Mouse (Mus musculus): ENCODE results near the gene Tusc2. TPM values are rescaled to one million over a fixed set of nuclear protein-coding genes. Genes with fewer than 3 reads are reported as not detected.

The Tusc2 gene
- polyA plus RNA-seq, 1 experiment from 2014 or later, result 96.7 TPM

DNA sequence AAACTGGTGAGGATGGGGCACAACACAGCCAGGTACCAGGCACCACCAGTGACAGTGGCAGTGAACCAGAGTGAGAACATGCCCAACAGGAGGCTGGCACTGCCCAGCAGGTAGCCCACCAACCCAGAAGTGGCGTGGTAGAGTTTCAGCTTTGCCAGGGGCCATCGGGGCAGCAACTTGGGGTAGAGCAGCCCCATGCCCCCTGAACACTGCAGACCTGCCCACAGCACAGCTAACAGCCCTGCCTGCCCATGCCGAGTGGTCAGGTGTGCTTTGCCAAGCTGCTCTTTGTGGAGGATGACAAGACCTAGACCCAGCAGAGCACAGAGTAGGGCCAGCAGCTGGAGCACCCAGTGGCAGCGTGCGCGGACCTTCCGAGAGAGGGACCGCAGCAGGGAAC, 23.1 kb upstream of the Tusc2 start:
- no peaks in the 10 kb centered on the region for H3K9me3 ChIP-seq
- no peak overlapping the region for H3K9ac ChIP-seq (replicated peaks)
- no peak overlapping the region for H3K4me3 ChIP-seq
- peaks cover 50% of the 10 kb centered on the region for H3K4me1 ChIP-seq
- no peaks in the 10 kb centered on the region for H3K27me3 ChIP-seq
- H3K27ac ChIP-seq (replicated peaks), result no peak overlapping the region
- ATAC-seq (replicated peaks), result no peak
- H3K36me3 ChIP-seq, result peaks cover 44% of the 10 kb centered on the region
- WGBS, result 93% methylated on average over 8 of the region's 8 CpGs
- H3K4me2 ChIP-seq (replicated peaks), result no peak overlapping the region

DNA sequence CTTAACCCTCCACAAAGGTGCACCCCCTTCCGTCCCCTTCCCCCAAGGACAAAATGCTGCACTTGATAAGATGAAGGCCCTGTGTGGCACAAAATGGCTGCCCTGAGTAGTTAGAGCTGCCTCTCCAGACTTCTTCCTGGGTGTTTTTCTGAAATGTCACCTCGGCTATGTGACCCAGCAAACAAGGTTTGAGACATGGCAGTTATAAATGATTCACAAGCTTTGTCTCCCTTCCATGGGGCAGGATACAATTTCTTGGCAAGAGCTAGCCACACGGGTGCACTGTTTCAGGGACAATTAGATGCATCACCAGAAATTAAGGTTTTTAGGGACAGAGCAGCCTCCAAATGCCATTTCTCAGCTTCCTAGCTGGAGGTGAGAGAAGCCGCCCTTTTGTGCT, 22.6 kb upstream of the Tusc2 start:
- WGBS, result 79% methylated on average over 4 of the region's 4 CpGs
- no peak overlapping the region for H3K27ac ChIP-seq (replicated peaks)
- H3K9ac ChIP-seq (replicated peaks), result no peak overlapping the region; the same call in 1 of the 2 replicates
- 0 out of 2 replicates have a peak overlapping the region, but pooled peaks have one; percentile 89 for H3K4me3 ChIP-seq
- H3K27me3 ChIP-seq, result no peaks in the 10 kb centered on the region
- H3K9me3 ChIP-seq, result no peaks in the 10 kb centered on the region
- ATAC-seq (replicated peaks), result no peak
- peaks cover 46% of the 10 kb centered on the region for H3K36me3 ChIP-seq
- H3K4me1 ChIP-seq, result peaks cover 48% of the 10 kb centered on the region
- peak overlapping the region; percentile 77; the same call in 1 of the 2 replicates for H3K4me2 ChIP-seq (replicated peaks)

DNA sequence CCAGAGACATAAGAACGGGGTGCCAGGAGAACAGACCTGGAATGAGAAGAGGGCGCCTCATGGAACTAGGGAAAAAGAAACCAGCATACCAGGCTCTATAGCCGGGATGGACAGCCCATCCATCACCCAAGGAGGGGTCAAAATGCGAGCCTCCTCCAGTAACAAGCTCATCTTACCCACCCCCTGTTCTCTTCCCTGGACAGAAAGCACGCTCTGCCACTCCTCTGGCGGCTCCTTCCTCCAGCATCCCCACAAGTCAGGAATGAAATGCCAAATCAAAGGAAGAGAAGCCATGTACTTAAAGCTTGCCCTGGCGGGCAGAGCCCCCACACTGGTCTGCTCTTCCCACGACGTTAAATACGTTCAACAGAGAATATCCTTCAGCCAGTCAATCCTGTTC, 22.1 kb upstream of the Tusc2 start:
- Histone ChIP-seq H3K9me3 (no peaks in the 10 kb centered on the region), H3K27me3 (no peaks in the 10 kb centered on the region), H3K4me2 (replicated peaks) (peak overlapping the region; percentile 77), H3K36me3 (peaks cover 46% of the 10 kb centered on the region), H3K4me3 (peak overlapping the region; percentile 89), H3K4me1 (peaks cover 46% of the 10 kb centered on the region), H3K27ac (replicated peaks) (no peak overlapping the region; the same call in 1 of the 2 replicates), H3K9ac (replicated peaks) (peak overlapping the region; percentile 65)
- 35% methylated on average over 10 of the region's 10 CpGs for WGBS
- ATAC-seq (replicated peaks), result no peak

DNA sequence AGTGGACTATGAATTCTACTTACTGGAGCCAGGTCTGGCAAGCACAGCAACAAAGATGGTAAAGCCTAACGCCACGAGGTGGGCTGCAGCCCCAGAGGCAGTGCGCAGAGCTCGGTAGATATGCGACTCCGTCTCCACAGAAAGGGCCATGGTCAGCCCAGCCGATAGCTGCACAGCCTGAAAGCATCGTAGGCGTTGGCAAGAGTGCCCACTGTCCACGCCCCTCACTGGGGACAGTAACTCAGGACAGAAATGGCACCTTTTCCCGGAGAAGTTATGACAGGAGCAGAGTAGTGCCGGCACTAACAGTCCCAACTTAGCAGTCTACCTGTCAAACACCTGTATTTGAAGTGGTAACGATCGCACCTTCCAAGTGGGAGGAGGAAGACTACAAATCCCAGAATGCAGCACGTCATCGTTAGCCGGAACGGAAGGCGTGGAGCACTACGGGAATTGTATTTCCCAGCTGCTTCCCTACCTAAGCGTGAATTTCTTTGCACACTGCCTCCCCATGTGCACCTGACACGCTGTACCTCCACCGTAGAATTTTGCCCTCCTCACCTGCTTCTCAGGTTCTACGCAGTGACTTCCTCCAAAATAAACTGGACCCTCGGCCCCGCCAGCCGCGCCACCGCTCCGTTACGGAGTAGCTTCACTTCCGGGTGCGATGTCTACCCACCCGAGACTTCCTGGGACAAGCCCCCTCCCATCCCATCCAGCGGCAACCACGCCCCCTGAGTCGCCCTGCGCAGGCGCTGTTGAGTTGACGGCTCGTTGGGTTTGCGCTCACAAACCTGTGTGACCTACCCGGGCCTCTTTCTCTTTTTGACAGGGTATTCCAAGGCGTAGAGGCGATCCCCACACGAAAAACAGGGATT, 21.3 kb upstream of the Tusc2 start, which contains the start of the genes Cyb561d2 and Nprl2:
Gene Cyb561d2 (minus strand): TSS at position 720 of the 878 bp plus-strand sequence.
Gene Nprl2 (plus strand): TSS at position 753 of the 878 bp plus-strand sequence.
- peaks cover 46% of the 10 kb centered on the region for H3K4me1 ChIP-seq
- H3K27me3 ChIP-seq, result no peaks in the 10 kb centered on the region
- H3K4me3 ChIP-seq, result peak within 1 kb of the TSS; percentile 89
- H3K4me2 ChIP-seq (replicated peaks), result peak within 1 kb of the TSS; percentile 77
- no peaks in the 10 kb centered on the region for H3K9me3 ChIP-seq
- peak within 1 kb of the TSS; percentile 66 for H3K27ac ChIP-seq (replicated peaks)
- H3K9ac ChIP-seq (replicated peaks), result peak within 1 kb of the TSS; percentile 65
- peak; percentile 89 for ATAC-seq (replicated peaks)
- H3K36me3 ChIP-seq, result peaks cover 46% of the 10 kb centered on the region
- under 1% methylated on average over 46 of the region's 46 CpGs for WGBS

DNA sequence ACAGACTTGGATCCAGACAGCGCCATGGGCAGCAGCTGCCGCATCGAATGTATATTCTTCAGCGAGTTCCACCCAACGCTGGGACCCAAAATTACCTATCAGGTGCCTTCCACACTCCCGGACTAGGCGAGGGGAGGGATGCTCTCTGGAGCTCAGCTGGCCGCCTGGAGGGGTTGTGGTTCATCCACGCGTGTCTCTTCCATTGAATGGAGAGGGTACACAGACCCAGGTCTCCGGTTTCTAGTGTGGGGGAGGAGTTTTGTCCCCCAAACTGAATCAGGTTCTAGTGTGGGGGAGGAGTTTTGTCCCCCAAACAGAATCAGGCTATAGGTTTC, 20.7 kb upstream of the Tusc2 start:
- no peaks in the 10 kb centered on the region for H3K9me3 ChIP-seq
- H3K4me2 ChIP-seq (replicated peaks), result peak overlapping the region; percentile 77
- peak overlapping the region; percentile 66 for H3K27ac ChIP-seq (replicated peaks)
- H3K27me3 ChIP-seq, result no peaks in the 10 kb centered on the region
- under 1% methylated on average over 11 of the region's 11 CpGs for whole genome bisulfite sequencing
- H3K36me3 ChIP-seq, result peaks cover 46% of the 10 kb centered on the region
- ATAC-seq (replicated peaks), result peak; percentile 11; the same call in 1 of the 2 replicates
- H3K4me3 ChIP-seq, result peak overlapping the region; percentile 89
- peaks cover 46% of the 10 kb centered on the region for H3K4me1 ChIP-seq
- H3K9ac ChIP-seq (replicated peaks), result peak overlapping the region; percentile 65

DNA sequence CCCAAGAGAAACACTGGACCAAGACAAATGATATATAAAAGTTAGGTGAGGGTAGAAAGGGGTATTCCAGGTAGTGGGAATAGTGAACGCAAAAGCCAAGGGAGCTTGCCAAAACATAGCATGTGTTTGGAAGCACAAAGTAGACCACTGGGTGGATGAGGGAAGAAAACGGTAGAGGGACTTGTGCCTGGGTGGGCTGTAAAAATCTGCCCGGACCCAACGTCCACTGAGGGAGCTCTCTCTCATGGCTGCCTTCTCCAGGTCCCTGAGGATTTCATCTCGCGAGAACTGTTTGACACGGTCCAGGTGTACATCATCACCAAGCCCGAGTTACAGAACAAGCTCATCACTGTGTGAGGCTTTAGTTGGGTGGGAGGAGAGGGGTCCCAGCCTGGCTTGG, 20.3 kb upstream of the Tusc2 start:
- WGBS, result 46% methylated on average over 8 of the region's 8 CpGs
- ATAC-seq (replicated peaks), result no peak
- H3K9me3 ChIP-seq, result no peaks in the 10 kb centered on the region
- H3K4me3 ChIP-seq, result peak overlapping the region; percentile 89
- peaks cover 46% of the 10 kb centered on the region for H3K4me1 ChIP-seq
- H3K36me3 ChIP-seq, result peaks cover 44% of the 10 kb centered on the region
- no peaks in the 10 kb centered on the region for H3K27me3 ChIP-seq
- H3K27ac ChIP-seq (replicated peaks), result no peak overlapping the region
- H3K9ac ChIP-seq (replicated peaks), result peak overlapping the region; percentile 65; the same call in 1 of the 2 replicates
- H3K4me2 ChIP-seq (replicated peaks), result peak overlapping the region; percentile 77

DNA sequence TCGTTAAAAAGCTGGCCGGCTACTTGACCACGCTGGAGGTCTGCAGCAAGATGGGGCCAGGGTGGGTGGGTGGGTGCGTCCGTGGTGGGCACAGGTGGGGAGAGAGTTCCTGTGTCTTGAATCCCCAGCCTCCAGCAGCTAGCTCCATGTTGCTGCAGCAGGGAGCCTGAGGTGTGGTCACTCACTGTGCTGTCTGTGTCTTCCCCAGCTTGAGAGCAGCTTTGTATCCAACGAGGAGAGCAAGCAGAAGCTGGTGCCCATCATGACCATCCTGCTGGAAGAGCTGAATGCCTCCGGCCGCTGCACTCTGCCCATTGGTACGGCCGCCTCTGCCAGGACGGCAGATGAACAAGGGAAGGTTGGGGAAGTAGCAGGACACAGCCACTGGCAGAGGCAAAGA, 19.8 kb upstream of the Tusc2 start:
- WGBS, result 88% methylated on average over 11 of the region's 11 CpGs

DNA sequence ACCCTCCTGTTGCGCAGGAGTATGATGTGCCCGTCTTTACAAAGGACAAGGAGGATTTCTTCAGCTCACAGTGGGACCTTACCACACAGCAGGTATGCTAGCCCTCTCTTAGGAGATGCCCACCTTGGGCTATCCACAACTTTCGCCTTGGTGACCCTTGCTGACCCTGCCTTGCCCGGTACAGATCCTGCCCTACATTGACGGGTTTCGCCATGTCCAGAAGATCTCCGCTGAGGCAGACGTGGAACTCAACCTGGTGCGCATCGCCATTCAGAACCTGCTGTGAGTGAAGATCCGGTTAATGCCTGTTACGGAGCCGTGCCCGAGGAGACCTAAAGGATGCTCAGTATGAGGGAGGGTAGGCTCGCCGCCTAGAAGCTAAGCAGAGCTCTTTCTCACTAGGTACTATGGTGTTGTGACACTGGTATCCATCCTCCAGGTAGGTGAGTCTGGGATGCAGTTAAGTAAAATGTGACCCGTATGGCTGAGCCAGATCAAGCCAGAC, 18.8 kb upstream of the Tusc2 start:
- H3K4me2 ChIP-seq (replicated peaks), result no peak overlapping the region
- peaks cover 28% of the 10 kb centered on the region for H3K36me3 ChIP-seq
- H3K27me3 ChIP-seq, result no peaks in the 10 kb centered on the region
- ATAC-seq (replicated peaks), result no peak
- 92% methylated on average over 17 of the region's 17 CpGs for WGBS
- no peak overlapping the region for H3K4me3 ChIP-seq
- H3K4me1 ChIP-seq, result peaks cover 42% of the 10 kb centered on the region
- H3K9me3 ChIP-seq, result no peaks in the 10 kb centered on the region
- H3K9ac ChIP-seq (replicated peaks), result no peak overlapping the region
- no peak overlapping the region for H3K27ac ChIP-seq (replicated peaks)

More for the DNA sequence above, 19.8 kb upstream of the Tusc2 start:
- Histone ChIP-seq H3K9ac (replicated peaks) (no peak overlapping the region), H3K27me3 (no peaks in the 10 kb centered on the region), H3K4me2 (replicated peaks) (no peak overlapping the region), H3K36me3 (peaks cover 38% of the 10 kb centered on the region), H3K9me3 (no peaks in the 10 kb centered on the region), H3K4me1 (peaks cover 42% of the 10 kb centered on the region), H3K4me3 (no peak overlapping the region), H3K27ac (replicated peaks) (no peak overlapping the region)
- ATAC-seq (replicated peaks), result no peak

DNA sequence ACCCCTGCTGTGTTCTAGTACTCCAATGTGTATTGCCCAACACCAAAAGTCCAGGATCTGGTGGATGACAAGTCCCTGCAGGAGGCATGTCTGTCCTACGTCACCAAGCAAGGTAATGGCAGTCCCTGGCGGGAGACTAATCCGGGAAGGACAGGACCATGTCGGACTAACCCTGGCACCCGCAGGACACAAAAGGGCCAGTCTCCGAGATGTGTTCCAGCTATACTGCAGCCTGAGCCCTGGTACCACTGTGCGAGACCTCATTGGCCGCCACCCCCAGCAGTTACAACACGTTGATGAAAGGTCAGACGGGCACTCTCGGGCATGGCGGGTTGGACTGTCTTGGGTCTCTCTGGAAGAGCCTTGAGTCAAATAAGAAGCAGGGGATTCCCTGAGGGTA, 18.3 kb upstream of the Tusc2 start:
- H3K36me3 ChIP-seq, result peaks cover 23% of the 10 kb centered on the region
- no peak for ATAC-seq (replicated peaks)
- no peak overlapping the region for H3K9ac ChIP-seq (replicated peaks)
- no peak overlapping the region for H3K4me2 ChIP-seq (replicated peaks)
- peaks cover 42% of the 10 kb centered on the region for H3K4me1 ChIP-seq
- no peak overlapping the region for H3K4me3 ChIP-seq
- 0 out of 2 replicates have a peak, but pooled peaks cover 2% of the 10 kb centered on the region for H3K27me3 ChIP-seq
- H3K27ac ChIP-seq (replicated peaks), result no peak overlapping the region
- no peaks in the 10 kb centered on the region for H3K9me3 ChIP-seq
- WGBS, result 93% methylated on average over 12 of the region's 12 CpGs

DNA sequence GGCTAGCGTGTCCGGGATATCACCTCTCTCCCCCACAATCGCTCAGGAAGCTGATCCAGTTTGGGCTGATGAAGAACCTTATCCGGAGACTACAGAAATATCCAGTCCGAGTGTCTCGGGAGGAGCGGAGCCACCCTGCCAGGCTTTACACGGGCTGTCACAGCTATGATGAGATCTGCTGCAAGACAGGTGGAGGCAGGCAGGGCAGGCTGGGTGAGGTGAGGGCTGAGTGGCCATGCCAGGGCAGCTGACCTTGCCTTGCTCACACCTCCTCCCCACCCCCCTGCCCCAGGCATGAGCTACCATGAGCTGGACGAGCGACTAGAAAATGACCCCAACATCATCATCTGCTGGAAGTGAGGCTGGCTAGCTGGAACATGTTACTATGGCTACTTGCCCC, 17.9 kb upstream of the Tusc2 start:
- no peak overlapping the region for H3K27ac ChIP-seq (replicated peaks)
- peaks cover 42% of the 10 kb centered on the region for H3K4me1 ChIP-seq
- ATAC-seq (replicated peaks), result no peak
- H3K9me3 ChIP-seq, result no peaks in the 10 kb centered on the region
- WGBS, result 82% methylated on average over 10 of the region's 10 CpGs
- 0 out of 2 replicates have a peak, but pooled peaks cover 5% of the 10 kb centered on the region for H3K27me3 ChIP-seq
- no peak overlapping the region for H3K4me3 ChIP-seq
- H3K9ac ChIP-seq (replicated peaks), result no peak overlapping the region
- peaks cover 19% of the 10 kb centered on the region for H3K36me3 ChIP-seq
- no peak overlapping the region for H3K4me2 ChIP-seq (replicated peaks)

DNA sequence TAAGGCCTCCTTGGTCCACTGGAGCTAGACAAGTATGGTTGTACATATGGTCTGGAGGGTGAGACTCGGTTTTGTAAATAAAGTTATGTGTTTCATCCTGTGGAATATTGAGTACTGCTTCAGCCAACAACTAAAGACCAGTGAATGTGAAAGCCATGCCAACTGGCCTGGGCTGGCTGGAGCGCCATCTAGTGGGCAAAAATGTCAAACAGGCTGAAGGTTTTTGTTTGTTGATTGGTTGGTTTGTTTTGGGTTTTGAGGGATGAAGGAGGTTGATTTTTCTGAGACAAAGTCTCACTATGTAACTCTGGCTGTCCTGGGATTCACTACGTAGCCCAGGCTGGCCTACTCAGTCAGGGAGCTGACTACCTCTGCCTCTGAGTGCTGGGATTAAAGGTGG, 17.5 kb upstream of the Tusc2 start:
- Histone ChIP-seq H3K4me1 (peaks cover 40% of the 10 kb centered on the region), H3K4me3 (no peak overlapping the region), H3K4me2 (replicated peaks) (no peak overlapping the region), H3K9me3 (no peaks in the 10 kb centered on the region), H3K27ac (replicated peaks) (no peak overlapping the region), H3K27me3 (peaks cover 9% of the 10 kb centered on the region), H3K36me3 (peaks cover 17% of the 10 kb centered on the region), H3K9ac (replicated peaks) (no peak overlapping the region)
- ATAC-seq (replicated peaks), result no peak
- 7% methylated on average over 3 of the region's 3 CpGs for WGBS

DNA sequence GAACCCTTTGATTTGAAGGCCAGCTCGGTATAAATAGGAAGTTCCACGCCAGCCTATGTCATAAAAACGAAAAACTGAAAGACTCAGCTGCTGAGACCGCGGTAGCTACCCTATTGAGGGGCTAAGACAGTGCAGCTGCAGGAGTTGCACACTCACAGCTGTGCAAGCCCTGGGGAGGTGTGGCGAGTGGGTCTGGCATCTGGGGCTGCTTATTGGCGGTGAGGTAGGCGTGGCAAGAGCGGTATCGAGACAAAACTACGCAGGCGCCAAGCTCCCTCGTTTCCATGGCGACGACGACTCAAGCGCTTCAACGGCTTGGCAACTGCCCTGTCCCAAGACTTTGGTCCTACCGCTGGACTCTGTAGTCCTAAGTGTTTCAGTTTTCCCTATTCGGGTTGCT, 16.0 kb upstream of the Tusc2 start, which contains the start of gene Zmynd10:
Gene Zmynd10 (plus strand): TSS at position 273 of the 400 bp plus-strand sequence.
- Histone ChIP-seq H3K9me3 (no peaks in the 10 kb centered on the region), H3K27ac (replicated peaks) (peak within 1 kb of the TSS; percentile 60), H3K4me1 (peaks cover 42% of the 10 kb centered on the region), H3K9ac (replicated peaks) (no peak within 1 kb of the TSS), H3K36me3 (peaks cover 17% of the 10 kb centered on the region), H3K27me3 (peaks cover 20% of the 10 kb centered on the region), H3K4me3 (peak within 1 kb of the TSS; percentile 12), H3K4me2 (replicated peaks) (peak within 1 kb of the TSS; percentile 41)
- peak; percentile 67 for ATAC-seq (replicated peaks)
- WGBS, result 4% methylated on average over 20 of the region's 20 CpGs

Data from forebrain, embryonic 15.5 days (tissue).